Mouse (Mus musculus) forebrain, embryonic 16.5 days (tissue): Measurements from ENCODE around the gene Zfp963. TPM values are rescaled to one million over a fixed set of nuclear protein-coding genes. Genes with fewer than 3 reads are reported as not detected.
"Not testable (repeated sequence)": the region's sequence is repeated elsewhere in the genome, so short reads cannot be mapped to it uniquely, and the experiment has no call there.

ENCODE experiments used
- ATAC-seq: fragments of 200-750 bp; cut with Nextera tagmentation; 2 replicates; pipeline ENCODE4 v1.8.0; 2017; ENCODE audit warnings: mild to moderate bottlenecking, moderate library complexity
- H3K27ac ChIP-seq: fragments of 300-500 bp; sonication (generic); 2 replicates; pipeline ENCODE4 v1.5.1; 2014; ENCODE audit warnings: low read length, control low read depth
- H3K27me3 ChIP-seq: fragments of 300-500 bp; sonication (generic); replicated peaks from 2 replicates; pipeline ENCODE4 v1.6.1; 2014; ENCODE audit warnings: low read length; ENCODE audit not compliant: control insufficient read depth, insufficient read depth
- H3K36me3 ChIP-seq: fragments of 300-500 bp; sonication (generic); 2 replicates; pipeline ENCODE4 v1.6.1; 2014; ENCODE audit not compliant: control insufficient read depth, insufficient read depth
- H3K4me1 ChIP-seq: fragments of 300-500 bp; sonication (generic); replicated peaks from 2 replicates; pipeline ENCODE4 v1.6.1; 2014; ENCODE audit warnings: low read length; ENCODE audit not compliant: control insufficient read depth, insufficient read depth
- H3K4me2 ChIP-seq: fragments of 300-500 bp; sonication (generic); 2 replicates; pipeline ENCODE4 v1.6.1; 2014; ENCODE audit warnings: mild to moderate bottlenecking, low read length, control low read depth
- H3K4me3 ChIP-seq: fragments of 300-500 bp; sonication (generic); replicated peaks from 2 replicates; pipeline ENCODE4 v1.5.1; 2014; ENCODE audit warnings: mild to moderate bottlenecking, low read length, control low read depth
- H3K9ac ChIP-seq: fragments of 300-500 bp; sonication (generic); replicated peaks from 2 replicates; pipeline ENCODE4 v1.6.1; 2014; ENCODE audit warnings: low read depth, low read length, control low read depth
- H3K9me3 ChIP-seq: fragments of 300-500 bp; sonication (generic); 2 replicates; pipeline ENCODE4 v1.6.1; 2016; ENCODE audit warnings: low read length; ENCODE audit not compliant: control insufficient read depth
- WGBS: fragments of 180-500 bp; shearing (Covaris S2); extraction: QIAGEN DNeasy Blood & Tissue Kit; methylation state at CpG from one replicate; pipeline ENCODE4 v1.1.7; 2014; 5-methylcytosine and 5-hydroxymethylcytosine counted together
- polyA plus RNA-seq: library from polyadenylated mRNA; unstranded; fragments of >200 nt; fragmentation: Nextera tagmentation; extraction: Ambion mirVana; gene quantifications from 2 replicates; pipeline ENCODE4 v1.2.1, GENCODE M21; 2015

Zfp963 gene
- polyA plus RNA-seq, 1 experiment from 2014 or later = 9.6 TPM

GRCm38 (mm10) chr8:69710624-69711023, 39.1 kb downstream of the Zfp963 start, which contains the start of gene Zfp869:
Gene Zfp869 (minus strand): TSS chr8:69710724.
- H3K27ac ChIP-seq, ATAC-seq, H3K4me3 ChIP-seq, H3K9ac ChIP-seq, H3K9me3 ChIP-seq, H3K27me3 ChIP-seq, H3K4me2 ChIP-seq: not testable (repeated sequence)
- peaks cover 38% of the 10 kb centered on the region for H3K36me3 ChIP-seq
- peaks cover 24% of the 10 kb centered on the region for H3K4me1 ChIP-seq
- 97% methylated on average over 8 of the region's 10 CpGs for WGBS

DNA sequence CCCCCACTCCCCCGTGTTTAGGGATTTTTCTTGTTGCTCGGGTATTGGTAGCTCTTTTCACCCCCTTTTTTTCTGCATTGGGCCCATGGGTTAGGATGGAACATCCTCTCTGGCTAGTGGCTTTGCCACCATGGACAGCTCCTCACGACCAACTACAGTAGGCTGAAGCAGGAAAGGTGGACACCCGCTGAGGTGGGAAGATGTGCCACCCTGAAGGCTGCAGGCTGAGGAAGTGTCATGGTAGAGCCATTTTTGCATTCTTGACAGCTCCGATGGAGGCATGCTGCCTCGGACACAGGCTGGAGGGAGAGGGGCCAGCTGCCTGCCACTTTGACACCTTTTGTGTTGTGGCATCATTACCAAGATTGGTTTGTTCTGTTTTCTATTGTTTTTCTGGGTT, 48.0 kb downstream of the Zfp963 start:
- H3K9me3 ChIP-seq = no peaks in the 10 kb centered on the region
- no peak for ATAC-seq
- WGBS = 89% methylated on average over 4 of the region's 6 CpGs
- H3K4me2 ChIP-seq = no peak overlapping the region
- no peak overlapping the region for H3K9ac ChIP-seq
- H3K27ac ChIP-seq = no peak overlapping the region
- H3K36me3 ChIP-seq = peaks cover 29% of the 10 kb centered on the region
- H3K27me3 ChIP-seq = no peaks in the 10 kb centered on the region
- no peak overlapping the region for H3K4me3 ChIP-seq
- no peaks in the 10 kb centered on the region for H3K4me1 ChIP-seq

Other genes starting within 250 kb of the Zfp963 start
- not detected in 2 replicates for gene Gm7697, start 227.0 kb downstream of the Zfp963 start, polyA plus RNA-seq
- 44.4 and 49.1 TPM in 2 replicates for gene Zfp868, start 124.4 kb downstream of the Zfp963 start, polyA plus RNA-seq
- gene Zfp964, start 95.5 kb downstream of the Zfp963 start, polyA plus RNA-seq = 1.9 and 2.6 TPM in 2 replicates
- gene Zfp869, start 39.2 kb downstream of the Zfp963 start, polyA plus RNA-seq = 33.5 and 41.5 TPM in 2 replicates
- 0.35 and 0.97 TPM in 2 replicates for gene Gm20422, start 24.9 kb upstream of the Zfp963 start, polyA plus RNA-seq
- gene Atp13a1, start 41.2 kb upstream of the Zfp963 start, polyA plus RNA-seq = 57.1 and 58.0 TPM in 2 replicates
- 48.5 and 51.0 TPM in 2 replicates for gene Zfp866, start 41.2 kb upstream of the Zfp963 start, polyA plus RNA-seq
- gene Gmip, start 58.7 kb upstream of the Zfp963 start, polyA plus RNA-seq = 40.0 and 51.7 TPM in 2 replicates
- gene Lpar2, start 72.5 kb upstream of the Zfp963 start, polyA plus RNA-seq = 0.73 and 0.84 TPM in 2 replicates
- gene Pbx4, start 82.5 kb upstream of the Zfp963 start, polyA plus RNA-seq = 47.2 and 48.0 TPM in 2 replicates
- 4.9 and 5.0 TPM in 2 replicates for gene Cilp2, start 137.7 kb upstream of the Zfp963 start, polyA plus RNA-seq
- gene Tssk6, start 152.2 kb upstream of the Zfp963 start, polyA plus RNA-seq = 2.7 and 2.8 TPM in 2 replicates
- 144 and 145 TPM in 2 replicates for gene Ndufa13, start 152.6 kb upstream of the Zfp963 start, polyA plus RNA-seq
- gene Yjefn3, start 152.7 kb upstream of the Zfp963 start, polyA plus RNA-seq = 6.7 and 10.1 TPM in 2 replicates
- 22.6 and 23.5 TPM in 2 replicates for gene Gatad2a, start 246.4 kb upstream of the Zfp963 start, polyA plus RNA-seq